Mouse (Mus musculus): Measurements from ENCODE around the gene Mlx. TPM values are rescaled to one million over a fixed set of nuclear protein-coding genes. Genes with fewer than 3 reads are reported as not detected.

Gene Mlx
- total and polyA plus RNA-seq, 3 experiments: 13.0 to 45.9 (median 40.5) TPM

- Histone ChIP-seq H3K4me3 (ENCODE audit: low read depth, low read length) (no peak overlapping the region), H3K9me3 (replicated peaks) (peaks cover 2% of the 10 kb centered on the region; the same call in 1 of the 2 replicates), H3K4me1 (ENCODE audit: insufficient read depth, low read depth, low read length) (peaks cover 30% of the 10 kb centered on the region), H3K36me3 (replicated peaks) (no peaks in the 10 kb centered on the region), H3K27me3 (ENCODE audit: insufficient read depth, low read length) (peaks cover 26% of the 10 kb centered on the region)
- ATAC-seq (ENCODE audit: extremely low read depth, insufficient number of reproducible peaks, low FRiP score, poor library complexity, severe bottlenecking) (no peak), DNase-seq (ENCODE audit: low spot score) (no peak)
- TF ChIP-seq POLR2AphosphoS5 (IDR thresholded peaks at IDR 0.05; ENCODE audit: insufficient replicate concordance, low read depth, low read length): no peak
- no peak for TF ChIP-seq TAL1 (conservative IDR thresholded peaks at IDR 0.05; ENCODE audit: low read depth, low read length)
- no peak for TF ChIP-seq CTCF (IDR thresholded peaks at IDR 0.05; ENCODE audit: low read depth, low read length)
- TF ChIP-seq GATA2 (IDR thresholded peaks at IDR 0.05; ENCODE audit: borderline replicate concordance, low read depth, low read length): no peak
- no peak for TF ChIP-seq GATA1 (IDR thresholded peaks at IDR 0.05; ENCODE audit: borderline replicate concordance, low read length)
These were observed 47.3 kb downstream of the Mlx start for GRCm38 (mm10) chr11:101134217-101134865.

- Histone ChIP-seq H3K4me1 (ENCODE audit: insufficient read depth, low read depth, low read length) (peaks cover 12% of the 10 kb centered on the region), H3K4me3 (ENCODE audit: low read depth, low read length) (no peak overlapping the region), H3K27me3 (ENCODE audit: insufficient read depth, low read length) (peaks cover 39% of the 10 kb centered on the region), H3K36me3 (replicated peaks) (no peaks in the 10 kb centered on the region), H3K9me3 (replicated peaks) (no peaks in the 10 kb centered on the region)
- ATAC-seq (ENCODE audit: extremely low read depth, insufficient number of reproducible peaks, low FRiP score, poor library complexity, severe bottlenecking) (no peak), DNase-seq (ENCODE audit: low spot score) (no peak)
- TF ChIP-seq GATA2 (IDR thresholded peaks at IDR 0.05; ENCODE audit: borderline replicate concordance, low read depth, low read length): no peak
- no peak for TF ChIP-seq TAL1 (conservative IDR thresholded peaks at IDR 0.05; ENCODE audit: low read depth, low read length)
- no peak for TF ChIP-seq GATA1 (IDR thresholded peaks at IDR 0.05; ENCODE audit: borderline replicate concordance, low read length)
- TF ChIP-seq CTCF (IDR thresholded peaks at IDR 0.05; ENCODE audit: low read depth, low read length): no peak
- no peak for TF ChIP-seq POLR2AphosphoS5 (IDR thresholded peaks at IDR 0.05; ENCODE audit: insufficient replicate concordance, low read depth, low read length)
These were observed 49.9 kb downstream of the Mlx start for GRCm38 (mm10) chr11:101137000-101137399.

DNA sequence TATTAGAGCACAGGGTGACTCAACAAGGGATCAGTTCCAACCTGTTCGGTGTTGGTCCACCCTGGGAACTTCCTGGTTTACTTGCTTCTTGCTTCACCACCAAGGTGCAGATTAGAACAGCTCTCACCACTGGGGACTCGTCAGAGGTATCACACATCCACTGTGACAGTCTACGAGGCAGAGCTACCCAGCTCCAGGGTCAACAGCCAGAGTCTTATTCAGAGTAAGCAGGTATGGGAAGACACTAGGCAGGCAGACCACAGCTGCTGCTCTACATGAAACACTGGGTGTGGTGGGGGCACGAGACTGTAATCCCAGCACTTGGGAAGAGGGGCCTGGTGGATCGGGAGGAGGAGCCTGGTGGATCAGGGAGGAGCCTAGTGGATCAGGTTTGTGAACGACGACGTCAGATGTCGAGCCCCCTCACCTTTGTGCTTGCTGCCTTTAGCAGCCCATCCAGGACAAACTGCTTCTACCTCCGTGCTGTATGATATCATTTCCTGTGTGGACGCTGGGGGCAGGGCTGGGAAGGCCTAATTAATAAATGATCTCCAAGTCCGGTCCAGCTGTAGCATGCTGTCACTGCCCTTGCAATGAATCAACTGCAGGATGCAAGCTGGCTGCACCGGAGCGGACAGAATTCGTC is 51.6 kb downstream of the Mlx start:
- no peak overlapping the region; the same call in 1 of the 2 replicates for H3K4me3 ChIP-seq (ENCODE audit: low read depth, low read length)
- no peaks in the 10 kb centered on the region for H3K9me3 ChIP-seq (replicated peaks)
- no peak for TF ChIP-seq GATA1 (IDR thresholded peaks at IDR 0.05; ENCODE audit: borderline replicate concordance, low read length)
- TF ChIP-seq CTCF (IDR thresholded peaks at IDR 0.05; ENCODE audit: low read depth, low read length): no peak
- TF ChIP-seq GATA2 (IDR thresholded peaks at IDR 0.05; ENCODE audit: borderline replicate concordance, low read depth, low read length): no peak
- no peak for TF ChIP-seq TAL1 (conservative IDR thresholded peaks at IDR 0.05; ENCODE audit: low read depth, low read length)
- no peak for TF ChIP-seq POLR2AphosphoS5 (IDR thresholded peaks at IDR 0.05; ENCODE audit: insufficient replicate concordance, low read depth, low read length)
- peaks cover 41% of the 10 kb centered on the region for H3K27me3 ChIP-seq (ENCODE audit: insufficient read depth, low read length)
- no peak for ATAC-seq (ENCODE audit: extremely low read depth, insufficient number of reproducible peaks, low FRiP score, poor library complexity, severe bottlenecking)
- H3K4me1 ChIP-seq (ENCODE audit: insufficient read depth, low read depth, low read length): peaks cover 8% of the 10 kb centered on the region
- DNase-seq (ENCODE audit: low spot score): no peak
- no peaks in the 10 kb centered on the region for H3K36me3 ChIP-seq (replicated peaks)

- H3K27me3 ChIP-seq (ENCODE audit: insufficient read depth, low read length): peaks cover 34% of the 10 kb centered on the region
- H3K36me3 ChIP-seq (replicated peaks): no peaks in the 10 kb centered on the region
- no peak for ATAC-seq (ENCODE audit: extremely low read depth, insufficient number of reproducible peaks, low FRiP score, poor library complexity, severe bottlenecking)
- H3K4me3 ChIP-seq (ENCODE audit: low read depth, low read length): no peak overlapping the region
- peaks cover 8% of the 10 kb centered on the region for H3K4me1 ChIP-seq (ENCODE audit: insufficient read depth, low read depth, low read length)
- DNase-seq (ENCODE audit: low spot score): no peak
- TF ChIP-seq POLR2AphosphoS5 (IDR thresholded peaks at IDR 0.05; ENCODE audit: insufficient replicate concordance, low read depth, low read length) (no peak), GATA2 (IDR thresholded peaks at IDR 0.05; ENCODE audit: borderline replicate concordance, low read depth, low read length) (no peak), GATA1 (IDR thresholded peaks at IDR 0.05; ENCODE audit: borderline replicate concordance, low read length) (no peak), CTCF (IDR thresholded peaks at IDR 0.05; ENCODE audit: low read depth, low read length) (no peak), TAL1 (conservative IDR thresholded peaks at IDR 0.05; ENCODE audit: low read depth, low read length) (no peak)
- H3K9me3 ChIP-seq (replicated peaks): no peaks in the 10 kb centered on the region
These were observed 53.2 kb downstream of the Mlx start for GRCm38 (mm10) chr11:101140164-101140819.

- peaks cover 30% of the 10 kb centered on the region for H3K27me3 ChIP-seq (ENCODE audit: insufficient read depth, low read length)
These were observed 54.0 kb downstream of the Mlx start for GRCm38 (mm10) chr11:101141088-101141487.

More at GRCm38 (mm10) chr11:101141088-101141487, 54.0 kb downstream of the Mlx start:
- no peaks in the 10 kb centered on the region for H3K9me3 ChIP-seq (replicated peaks)
- TF ChIP-seq GATA2 (IDR thresholded peaks at IDR 0.05; ENCODE audit: borderline replicate concordance, low read depth, low read length): no peak
- no peak for TF ChIP-seq CTCF (IDR thresholded peaks at IDR 0.05; ENCODE audit: low read depth, low read length)
- no peak for TF ChIP-seq POLR2AphosphoS5 (IDR thresholded peaks at IDR 0.05; ENCODE audit: insufficient replicate concordance, low read depth, low read length)
- DNase-seq (ENCODE audit: low spot score): no peak
- H3K4me1 ChIP-seq (ENCODE audit: insufficient read depth, low read depth, low read length): peaks cover 8% of the 10 kb centered on the region
- no peak overlapping the region for H3K4me3 ChIP-seq (ENCODE audit: low read depth, low read length)
- no peak for ATAC-seq (ENCODE audit: extremely low read depth, insufficient number of reproducible peaks, low FRiP score, poor library complexity, severe bottlenecking)
- H3K36me3 ChIP-seq (replicated peaks): no peaks in the 10 kb centered on the region

Other genes with a start within 250 kb of the Mlx start
Only the 20 nearest of the 25 such genes appear.
- gene Stat3, start 147.7 kb upstream of the Mlx start, total RNA-seq (2014; fragmentation: Nextera tagmentation): 81.1 and 87.5 TPM in 2 replicates
- gene Stat3, start 147.7 kb upstream of the Mlx start, total RNA-seq (2017): 69.3 and 70.3 TPM in 2 replicates
- gene Stat3, start 147.7 kb upstream of the Mlx start, polyA plus RNA-seq (2012): 42.1 and 63.5 TPM in 2 replicates
- 13.1 and 15.0 TPM in 2 replicates for gene Cavin1, start 116.4 kb upstream of the Mlx start, total RNA-seq (2014; fragmentation: Nextera tagmentation)
- gene Cavin1, start 116.4 kb upstream of the Mlx start, total RNA-seq (2017): 3.1 and 3.8 TPM in 2 replicates
- 37.0 and 39.4 TPM in 2 replicates for gene Cavin1, start 116.4 kb upstream of the Mlx start, polyA plus RNA-seq (2012)
- 109 and 180 TPM in 2 replicates for gene Atp6v0a1, start 77.8 kb upstream of the Mlx start, total RNA-seq (2014; fragmentation: Nextera tagmentation)
- gene Atp6v0a1, start 77.8 kb upstream of the Mlx start, total RNA-seq (2017): 53.7 and 77.6 TPM in 2 replicates
- gene Atp6v0a1, start 77.8 kb upstream of the Mlx start, polyA plus RNA-seq (2012): 25.8 and 26.3 TPM in 2 replicates
- 6.1 and 6.3 TPM in 2 replicates for gene Naglu, start 17.3 kb upstream of the Mlx start, total RNA-seq (2014; fragmentation: Nextera tagmentation)
- 14.2 and 18.4 TPM in 2 replicates for gene Naglu, start 17.3 kb upstream of the Mlx start, total RNA-seq (2017)
- 5.1 and 6.4 TPM in 2 replicates for gene Naglu, start 17.3 kb upstream of the Mlx start, polyA plus RNA-seq (2012)
- gene Hsd17b1, start 8.9 kb upstream of the Mlx start, total RNA-seq (2014; fragmentation: Nextera tagmentation): not detected in 2 replicates
- gene Hsd17b1, start 8.9 kb upstream of the Mlx start, total RNA-seq (2017): 0.44 and 0.76 TPM in 2 replicates
- 0.12 and 0.20 TPM in 2 replicates for gene Hsd17b1, start 8.9 kb upstream of the Mlx start, polyA plus RNA-seq (2012)
- 23.6 and 26.7 TPM in 2 replicates for gene Coasy, start 4.7 kb upstream of the Mlx start, total RNA-seq (2014; fragmentation: Nextera tagmentation)
- 31.7 and 32.6 TPM in 2 replicates for gene Coasy, start 4.7 kb upstream of the Mlx start, total RNA-seq (2017)
- 39.3 and 43.6 TPM in 2 replicates for gene Coasy, start 4.7 kb upstream of the Mlx start, polyA plus RNA-seq (2012)
- gene Psmc3ip, start 8.2 kb downstream of the Mlx start, total RNA-seq (2014; fragmentation: Nextera tagmentation): 11.1 and 15.7 TPM in 2 replicates
- gene Psmc3ip, start 8.2 kb downstream of the Mlx start, total RNA-seq (2017): 27.0 and 29.8 TPM in 2 replicates
- 20.5 and 20.6 TPM in 2 replicates for gene Psmc3ip, start 8.2 kb downstream of the Mlx start, polyA plus RNA-seq (2012)
- gene Retreg3, start 32.6 kb downstream of the Mlx start, total RNA-seq (2014; fragmentation: Nextera tagmentation): 12.0 and 13.4 TPM in 2 replicates
- 43.2 and 44.0 TPM in 2 replicates for gene Retreg3, start 32.6 kb downstream of the Mlx start, total RNA-seq (2017)
- 7.7 and 9.4 TPM in 2 replicates for gene Retreg3, start 32.6 kb downstream of the Mlx start, polyA plus RNA-seq (2012)
- gene Tubg1, start 32.7 kb downstream of the Mlx start, total RNA-seq (2014; fragmentation: Nextera tagmentation): 39.8 and 42.0 TPM in 2 replicates
- gene Tubg1, start 32.7 kb downstream of the Mlx start, total RNA-seq (2017): 46.0 and 47.5 TPM in 2 replicates
- gene Tubg1, start 32.7 kb downstream of the Mlx start, polyA plus RNA-seq (2012): 96.1 and 120 TPM in 2 replicates
- gene Tubg2, start 68.6 kb downstream of the Mlx start, total RNA-seq (2014; fragmentation: Nextera tagmentation): not detected in 2 replicates
- not detected in 2 replicates for gene Tubg2, start 68.6 kb downstream of the Mlx start, total RNA-seq (2017)
- not detected in 2 replicates for gene Tubg2, start 68.6 kb downstream of the Mlx start, polyA plus RNA-seq (2012)
- gene Cntnap1, start 83.2 kb downstream of the Mlx start, total RNA-seq (2014; fragmentation: Nextera tagmentation): not detected in 2 replicates
- gene Cntnap1, start 83.2 kb downstream of the Mlx start, total RNA-seq (2017): under 0.01 and 0.06 TPM in 2 replicates
- 0.02 and 0.08 TPM in 2 replicates for gene Cntnap1, start 83.2 kb downstream of the Mlx start, polyA plus RNA-seq (2012)
- gene Plekhh3, start 84.1 kb downstream of the Mlx start, total RNA-seq (2014; fragmentation: Nextera tagmentation): 0.49 and 2.6 TPM in 2 replicates
- 1.5 and 1.9 TPM in 2 replicates for gene Plekhh3, start 84.1 kb downstream of the Mlx start, total RNA-seq (2017)
- gene Plekhh3, start 84.1 kb downstream of the Mlx start, polyA plus RNA-seq (2012): 3.8 and 4.8 TPM in 2 replicates
- not detected in 2 replicates for gene Ccr10, start 88.2 kb downstream of the Mlx start, total RNA-seq (2014; fragmentation: Nextera tagmentation)
- gene Ccr10, start 88.2 kb downstream of the Mlx start, total RNA-seq (2017): not detected in 2 replicates
- not detected in 2 replicates for gene Ccr10, start 88.2 kb downstream of the Mlx start, polyA plus RNA-seq (2012)
- gene Ezh1, start 139.2 kb downstream of the Mlx start, total RNA-seq (2014; fragmentation: Nextera tagmentation): 46.1 and 55.9 TPM in 2 replicates
- gene Ezh1, start 139.2 kb downstream of the Mlx start, total RNA-seq (2017): 23.9 and 25.4 TPM in 2 replicates
- gene Ezh1, start 139.2 kb downstream of the Mlx start, polyA plus RNA-seq (2012): 2.0 and 4.2 TPM in 2 replicates
- not detected in 2 replicates for gene Ramp2, start 158.8 kb downstream of the Mlx start, total RNA-seq (2014; fragmentation: Nextera tagmentation)
- gene Ramp2, start 158.8 kb downstream of the Mlx start, total RNA-seq (2017): 0.27 TPM in 1 of 2 replicates, not detected in the other
- gene Ramp2, start 158.8 kb downstream of the Mlx start, polyA plus RNA-seq (2012): 0.04 and 0.10 TPM in 2 replicates
- 482 and 539 TPM in 2 replicates for gene Vps25, start 166.4 kb downstream of the Mlx start, total RNA-seq (2014; fragmentation: Nextera tagmentation)
- 98.4 and 104 TPM in 2 replicates for gene Vps25, start 166.4 kb downstream of the Mlx start, total RNA-seq (2017)
- gene Vps25, start 166.4 kb downstream of the Mlx start, polyA plus RNA-seq (2012): 140 and 170 TPM in 2 replicates
- gene Wnk4, start 173.3 kb downstream of the Mlx start, total RNA-seq (2014; fragmentation: Nextera tagmentation): 21.2 and 27.2 TPM in 2 replicates
- gene Wnk4, start 173.3 kb downstream of the Mlx start, total RNA-seq (2017): 2.3 and 4.2 TPM in 2 replicates
- 45.0 and 48.7 TPM in 2 replicates for gene Wnk4, start 173.3 kb downstream of the Mlx start, polyA plus RNA-seq (2012)
- gene Cntd1, start 191.7 kb downstream of the Mlx start, total RNA-seq (2014; fragmentation: Nextera tagmentation): 1.5 TPM in 1 of 2 replicates, not detected in the other
- gene Cntd1, start 191.7 kb downstream of the Mlx start, total RNA-seq (2017): 0.81 and 1.1 TPM in 2 replicates
- 0.02 TPM in 1 of 2 replicates, not detected in the other for gene Cntd1, start 191.7 kb downstream of the Mlx start, polyA plus RNA-seq (2012)
- 52.6 and 54.1 TPM in 2 replicates for gene Coa3, start 191.8 kb downstream of the Mlx start, total RNA-seq (2014; fragmentation: Nextera tagmentation)
- gene Coa3, start 191.8 kb downstream of the Mlx start, total RNA-seq (2017): 58.1 and 65.9 TPM in 2 replicates
- gene Coa3, start 191.8 kb downstream of the Mlx start, polyA plus RNA-seq (2012): 16.8 and 39.8 TPM in 2 replicates
- 42.5 and 46.3 TPM in 2 replicates for gene Becn1, start 215.0 kb downstream of the Mlx start, total RNA-seq (2014; fragmentation: Nextera tagmentation)
- 142 and 148 TPM in 2 replicates for gene Becn1, start 215.0 kb downstream of the Mlx start, total RNA-seq (2017)
- gene Becn1, start 215.0 kb downstream of the Mlx start, polyA plus RNA-seq (2012): 97.7 and 109 TPM in 2 replicates